Mouse (Mus musculus): ENCODE data around the gene Exosc10. TPM values are rescaled to one million over a fixed set of nuclear protein-coding genes. Genes with fewer than 3 reads are reported as not detected.

Gene Exosc10
- polyA plus RNA-seq, 1 experiment from 2014 or later: 21.1 TPM

DNA sequence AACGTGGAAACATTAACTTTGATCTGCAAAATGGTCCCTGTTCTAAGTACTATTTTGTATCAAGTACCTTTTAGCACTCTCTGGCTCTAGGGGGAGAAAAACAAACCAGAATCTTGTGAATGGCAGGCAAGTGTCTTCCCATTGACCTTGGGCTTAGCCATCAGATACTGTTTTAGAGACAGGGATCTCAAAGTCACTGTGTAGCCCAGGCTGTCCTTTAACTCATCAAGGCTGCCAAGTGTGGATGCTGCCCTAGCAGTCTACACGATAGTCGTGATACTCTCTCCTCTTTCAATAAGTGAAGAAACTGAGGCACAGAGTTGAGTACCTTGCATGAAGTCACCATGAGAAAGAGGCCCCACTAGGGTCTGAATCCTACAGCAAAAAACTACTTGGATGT is 69.0 kb downstream of the Exosc10 start:
- peak overlapping the region; percentile 99 for H3K9ac ChIP-seq (ENCODE audit: low read depth, low read length)
- H3K36me3 ChIP-seq (ENCODE audit: control insufficient read depth, insufficient read depth): peaks cover 20% of the 10 kb centered on the region
- H3K4me3 ChIP-seq (ENCODE audit: low read depth, low read length): peak overlapping the region; percentile 97
- TF ChIP-seq CTCF (IDR thresholded peaks at IDR 0.05; ENCODE audit: low read depth): no peak
- 62% methylated on average over 3 of the region's 3 CpGs for WGBS
- no peaks in the 10 kb centered on the region for H3K27me3 ChIP-seq (replicated peaks; ENCODE audit: control insufficient read depth, insufficient read depth, low read length)
- H3K4me2 ChIP-seq (replicated peaks; ENCODE audit: low read depth): peak overlapping the region; percentile 72
- no peaks in the 10 kb centered on the region for H3K4me1 ChIP-seq (replicated peaks; ENCODE audit: control insufficient read depth, insufficient read depth, low read length)
- ATAC-seq: peak; percentile 2; the same call in 1 of the 2 replicates
- no peaks in the 10 kb centered on the region for H3K9me3 ChIP-seq (ENCODE audit: control insufficient read depth)
- no peak overlapping the region for H3K27ac ChIP-seq (ENCODE audit: low read depth, low read length)

Other genes starting within 250 kb of the Exosc10 start
- 9.4 and 9.9 TPM in 2 replicates for gene Ubiad1, start 113.7 kb upstream of the Exosc10 start, polyA plus RNA-seq (2015; fragmentation: Nextera tagmentation; extraction: Ambion mirVana)
- 12.7 and 14.3 TPM in 2 replicates for gene Mtor, start 109.8 kb upstream of the Exosc10 start, polyA plus RNA-seq (2015; fragmentation: Nextera tagmentation; extraction: Ambion mirVana)
- gene Angptl7, start 58.0 kb upstream of the Exosc10 start, polyA plus RNA-seq (2015; fragmentation: Nextera tagmentation; extraction: Ambion mirVana): 0.44 and 0.59 TPM in 2 replicates
- gene Srm, start 33.1 kb downstream of the Exosc10 start, polyA plus RNA-seq (2015; fragmentation: Nextera tagmentation; extraction: Ambion mirVana): 49.3 and 50.5 TPM in 2 replicates
- not detected in 2 replicates for gene Masp2, start 44.1 kb downstream of the Exosc10 start, polyA plus RNA-seq (2015; fragmentation: Nextera tagmentation; extraction: Ambion mirVana)
- 113 and 124 TPM in 2 replicates for gene Tardbp, start 68.6 kb downstream of the Exosc10 start, polyA plus RNA-seq (2015; fragmentation: Nextera tagmentation; extraction: Ambion mirVana)
- gene Gm572, start 84.9 kb downstream of the Exosc10 start, polyA plus RNA-seq (2015; fragmentation: Nextera tagmentation; extraction: Ambion mirVana): not detected in 2 replicates
- 5.6 and 6.6 TPM in 2 replicates for gene Casz1, start 246.0 kb downstream of the Exosc10 start, polyA plus RNA-seq (2015; fragmentation: Nextera tagmentation; extraction: Ambion mirVana)